Mouse (Mus musculus) small intestine, adult 2 months (tissue): Measurements from ENCODE around the gene Sit1.

ENCODE experiments used
- CTCF ChIP-seq: fragments of 200-500 bp; IDR thresholded peaks from 2 replicates; pipeline ENCODE4 v1.5.1; 2012; ENCODE audit warnings: low read depth, mild to moderate bottlenecking, control low read depth, inconsistent platforms, low read length, moderate library complexity, mixed read lengths; ENCODE audit not compliant: insufficient replicate concordance, insufficient read length; ENCODE audit errors: extremely low read depth
- POLR2A ChIP-seq: fragments of 200-500 bp; IDR thresholded peaks from 2 replicates; pipeline ENCODE4 v1.6.1; 2012; ENCODE audit warnings: low read depth, mild to moderate bottlenecking, control low read depth, inconsistent platforms, low read length, moderate library complexity

DNA sequence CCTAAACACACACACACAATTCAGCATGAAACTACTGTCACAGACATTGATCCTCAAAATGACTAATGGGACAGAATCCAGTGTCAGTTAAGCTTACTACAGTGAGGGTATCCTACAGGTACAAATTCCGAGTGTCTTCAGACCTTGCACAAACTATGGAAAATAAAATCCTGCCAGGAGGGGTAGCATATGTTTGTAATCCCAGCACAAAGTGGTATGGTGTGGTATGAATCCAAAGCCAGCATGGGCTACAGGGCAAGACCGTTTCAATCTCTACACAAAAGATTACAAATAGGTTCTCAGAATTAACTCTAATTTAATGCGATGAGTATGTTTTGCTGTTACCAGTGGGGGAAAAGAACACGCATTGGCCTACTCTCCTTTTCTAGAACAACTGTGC, 41.9 kb downstream of the Sit1 start, which contains the start of gene Tesk1:
- TF ChIP-seq CTCF: no peak
- no peak for TF ChIP-seq POLR2A
